Mouse (Mus musculus): ENCODE data around the gene Tuft1.

DNA sequence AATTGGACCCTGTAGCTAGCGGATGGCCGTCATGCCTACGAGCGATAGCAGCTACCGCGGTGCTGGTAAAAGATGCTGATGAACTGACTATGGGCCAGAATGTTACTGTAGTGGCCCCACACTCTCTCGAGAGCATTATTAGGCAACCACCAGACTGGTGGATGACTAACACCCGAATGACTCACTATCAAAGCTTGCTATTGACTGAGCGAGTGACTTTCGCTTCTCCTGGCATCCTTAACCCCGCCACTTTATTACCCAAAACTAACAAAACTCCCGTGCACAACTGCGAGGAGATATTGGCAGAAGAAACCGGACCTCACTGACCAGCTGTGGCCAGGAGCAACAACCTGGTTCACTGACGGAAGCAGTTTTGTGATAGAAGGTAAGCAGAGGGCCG is 22.1 kb upstream of the Tuft1 start:
- TF ChIP-seq GATA1 (IDR thresholded peaks at IDR 0.05; ENCODE audit: borderline replicate concordance, low read length) = no peak
- no peak for TF ChIP-seq FLI1 (IDR thresholded peaks at IDR 0.05; ENCODE audit: low read length)
